Mouse (Mus musculus): Measurements from ENCODE around the gene Tmem269.

Gene Tmem269

DNA sequence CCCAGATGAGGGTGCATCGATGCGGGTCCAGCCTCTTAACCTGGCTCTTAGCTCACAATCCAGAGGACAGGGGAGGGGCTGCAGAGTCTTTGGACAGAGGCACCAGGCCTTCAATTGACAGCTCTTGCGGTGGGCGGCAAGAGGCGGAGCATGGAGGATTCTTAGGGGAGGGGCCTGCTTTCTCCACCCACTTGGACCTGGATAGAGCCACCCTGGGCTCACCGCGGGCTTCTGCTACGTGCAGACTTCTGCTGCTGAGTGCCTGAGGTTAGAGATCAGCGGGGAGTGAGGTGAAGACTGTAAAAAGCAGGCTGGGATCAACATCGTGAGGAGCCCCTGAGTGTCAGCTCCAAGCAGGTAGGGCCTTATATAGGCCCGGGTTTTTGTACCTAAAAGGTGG lies at the start of gene Tmem269:
Gene Tmem269 (minus strand): TSS at position 49 of the 400 bp plus-strand sequence.
- no peak for DNase-seq (ENCODE audit: extremely low read depth, low read depth)

DNA sequence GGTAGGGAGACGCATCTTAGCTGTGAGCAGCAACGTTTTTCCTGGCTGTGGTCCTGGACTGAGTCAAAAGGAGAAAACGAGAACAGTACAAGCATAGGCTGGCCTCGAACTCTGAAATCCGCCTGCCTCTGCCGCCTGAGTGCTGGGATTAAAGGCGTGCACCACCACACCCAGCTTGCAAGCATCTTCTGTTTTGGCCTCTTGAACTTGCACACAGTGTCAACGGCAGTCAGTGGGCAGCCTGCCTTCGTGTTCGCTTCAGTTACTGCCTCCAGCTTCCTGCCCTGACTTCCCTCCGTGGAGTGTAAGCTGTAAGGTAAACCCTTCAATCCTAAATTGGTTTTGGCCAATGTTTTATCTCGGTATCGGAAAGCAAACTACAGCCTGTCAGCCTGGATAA lies 48.6 kb upstream of the Tmem269 start:
- DNase-seq (ENCODE audit: extremely low read depth, low read depth) = no peak

DNA sequence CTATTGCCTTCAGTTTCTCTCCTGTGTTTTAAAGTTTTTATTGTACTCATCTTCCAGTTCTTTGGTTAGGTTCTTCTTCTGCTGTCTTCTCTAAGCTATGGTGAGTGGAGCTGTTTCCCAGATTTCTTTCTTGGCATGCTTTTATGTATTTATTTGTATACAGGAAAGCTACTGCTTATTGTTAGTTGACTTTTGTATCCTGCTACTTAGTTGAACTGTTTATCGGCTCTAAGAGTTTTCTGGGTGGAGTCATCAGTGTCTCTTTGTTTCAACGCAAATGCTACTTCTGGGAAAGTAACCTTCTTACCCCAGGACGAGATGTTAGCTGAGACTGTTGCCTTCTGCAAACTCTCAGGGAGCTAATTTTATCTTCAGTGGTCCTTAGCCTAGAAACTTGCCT lies 45.4 kb upstream of the Tmem269 start:
- no peak for DNase-seq (ENCODE audit: extremely low read depth, low read depth)

DNA sequence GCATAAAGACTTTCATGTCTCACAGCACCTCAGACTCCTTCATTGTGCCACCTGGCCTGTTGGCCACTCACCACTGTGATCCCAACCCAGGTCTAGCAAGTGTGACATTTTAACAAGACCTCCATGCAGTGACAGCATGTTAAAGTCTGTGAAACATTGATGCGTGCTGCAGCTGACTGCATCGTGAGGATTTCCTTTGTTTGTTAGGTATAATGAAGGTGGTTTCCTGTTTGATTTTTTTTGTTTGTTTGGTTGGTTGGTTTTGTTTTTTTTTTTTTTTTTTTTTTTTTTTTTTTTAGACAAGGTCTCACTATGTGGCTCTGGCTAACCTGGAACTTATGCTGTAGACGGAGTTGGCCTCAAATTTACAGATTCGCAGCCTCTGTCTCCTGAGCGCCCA lies 44.5 kb upstream of the Tmem269 start:
- DNase-seq (ENCODE audit: extremely low read depth, low read depth) = no peak

DNA sequence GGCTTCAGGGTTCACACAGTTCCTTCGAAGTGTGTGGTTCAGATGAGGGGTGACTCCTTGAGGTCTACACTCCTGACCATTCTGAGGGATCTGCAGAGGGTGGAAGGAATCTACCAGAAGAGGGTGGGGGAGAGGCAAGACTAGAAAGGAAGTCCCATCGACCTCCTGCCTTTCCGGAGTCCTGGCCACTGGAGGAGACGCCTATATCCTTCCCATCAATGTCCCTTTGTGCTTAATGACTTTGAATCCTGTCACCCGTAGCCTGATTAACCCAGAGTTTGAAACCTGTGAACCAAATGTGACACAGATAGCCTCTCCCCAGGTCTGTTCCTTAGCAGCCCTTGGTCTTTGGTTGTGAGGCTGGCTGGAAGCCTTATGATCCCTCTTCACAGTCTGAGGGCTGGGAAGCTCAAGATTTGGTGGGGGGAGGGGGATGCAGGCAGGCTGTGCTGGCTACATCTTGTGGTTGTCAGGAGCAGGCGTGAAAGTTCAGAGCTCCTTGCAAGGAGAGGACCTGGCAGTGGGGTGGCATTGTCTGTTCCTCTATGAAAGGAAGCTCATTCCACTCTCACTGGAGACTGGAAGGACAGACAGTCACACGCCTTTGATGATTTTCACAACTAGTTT lies 43.2 kb upstream of the Tmem269 start:
- no peak for DNase-seq (ENCODE audit: extremely low read depth, low read depth)

DNA sequence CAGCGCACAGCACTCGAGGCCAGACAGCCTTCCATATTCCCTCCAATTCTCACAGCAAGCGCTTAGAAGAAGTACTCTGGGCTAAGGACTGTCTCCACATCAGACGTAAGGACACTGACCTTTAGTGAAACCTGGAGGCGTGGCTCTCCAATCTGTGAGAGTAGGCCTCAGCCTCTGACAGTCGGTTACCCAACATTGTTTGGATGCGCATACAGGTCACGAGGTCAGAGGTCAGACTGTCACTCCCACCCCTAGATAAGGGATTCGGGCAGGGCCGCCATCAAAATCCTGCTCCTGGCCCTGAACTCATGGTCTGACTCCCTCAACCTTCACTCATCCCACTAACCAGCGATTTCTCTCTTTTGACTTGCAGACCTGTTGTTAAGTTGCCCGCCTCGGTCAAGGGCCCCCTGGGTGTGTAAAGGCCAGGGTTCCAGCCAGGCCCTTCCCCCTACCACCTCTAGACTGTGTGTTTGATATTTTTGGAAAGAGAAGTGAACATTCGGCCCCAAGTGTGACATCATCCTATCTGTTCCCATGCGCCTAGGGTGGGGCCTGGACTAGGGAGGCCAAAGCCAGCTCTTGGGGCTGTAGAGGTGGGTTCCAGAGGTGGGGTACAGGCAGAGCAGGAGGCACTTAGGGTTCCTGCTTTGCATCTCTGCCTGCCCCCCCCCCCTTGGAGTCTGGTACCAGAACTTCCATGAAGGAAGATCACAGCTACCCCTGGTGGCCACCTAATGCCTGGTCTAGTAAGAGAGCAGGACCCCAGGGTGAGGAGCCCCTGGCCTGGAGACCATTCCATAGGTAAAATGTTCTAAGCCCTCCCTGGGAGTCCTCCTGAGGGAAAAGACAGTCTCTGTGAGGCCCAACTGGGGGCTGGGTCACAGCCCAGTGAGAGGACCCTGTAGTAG lies 41.6 kb upstream of the Tmem269 start:
- no peak for DNase-seq (ENCODE audit: extremely low read depth, low read depth)

- no peak for DNase-seq (ENCODE audit: extremely low read depth, low read depth)
These were observed 39.1 kb upstream of the Tmem269 start for GRCm38 (mm10) chr4:119257083-119257482.

- no peak for DNase-seq (ENCODE audit: extremely low read depth, low read depth)
These were observed 37.3 kb upstream of the Tmem269 start, which contains the start of gene Cldn19 for GRCm38 (mm10) chr4:119255351-119255750. Gene Cldn19 (plus strand): TSS chr4:119255414.

GRCm38 (mm10) chr4:119254012-119254618 lies 36.1 kb upstream of the Tmem269 start:
- no peak for DNase-seq (ENCODE audit: extremely low read depth, low read depth)

- DNase-seq (ENCODE audit: extremely low read depth, low read depth) = no peak
These were observed 34.2 kb upstream of the Tmem269 start for GRCm38 (mm10) chr4:119252025-119252808.

GRCm38 (mm10) chr4:119248407-119248965 lies 30.5 kb upstream of the Tmem269 start:
- DNase-seq (ENCODE audit: extremely low read depth, low read depth) = no peak

- DNase-seq (ENCODE audit: extremely low read depth, low read depth) = no peak
These were observed 29.6 kb upstream of the Tmem269 start for GRCm38 (mm10) chr4:119247462-119248235.

DNA sequence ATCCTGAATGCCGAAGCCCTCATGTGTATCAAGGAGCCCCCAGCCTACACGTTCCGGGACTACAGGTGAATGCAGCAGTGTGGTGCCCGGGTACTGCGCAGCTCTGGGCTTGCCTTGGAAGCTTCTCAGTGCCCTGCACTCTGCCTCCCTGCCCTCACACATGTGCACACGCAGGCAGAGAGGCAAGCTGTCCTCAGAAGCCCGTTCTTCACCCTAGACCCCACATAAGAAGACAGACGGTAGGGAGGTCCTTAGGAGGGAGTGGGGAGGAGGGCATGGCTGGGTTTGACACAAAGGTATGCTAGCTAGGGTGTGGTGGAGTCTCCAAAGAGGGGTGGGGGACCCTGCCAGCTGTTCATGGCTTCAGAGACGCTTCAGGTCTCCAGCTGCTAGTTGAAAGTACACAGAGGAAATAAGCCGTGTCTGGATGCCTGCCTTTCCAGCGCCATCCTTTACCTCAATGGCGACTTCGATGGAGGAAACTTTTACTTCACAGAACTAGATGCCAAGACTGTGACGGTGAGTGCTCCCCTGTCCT lies 28.7 kb upstream of the Tmem269 start:
- no peak for DNase-seq (ENCODE audit: extremely low read depth, low read depth)

DNA sequence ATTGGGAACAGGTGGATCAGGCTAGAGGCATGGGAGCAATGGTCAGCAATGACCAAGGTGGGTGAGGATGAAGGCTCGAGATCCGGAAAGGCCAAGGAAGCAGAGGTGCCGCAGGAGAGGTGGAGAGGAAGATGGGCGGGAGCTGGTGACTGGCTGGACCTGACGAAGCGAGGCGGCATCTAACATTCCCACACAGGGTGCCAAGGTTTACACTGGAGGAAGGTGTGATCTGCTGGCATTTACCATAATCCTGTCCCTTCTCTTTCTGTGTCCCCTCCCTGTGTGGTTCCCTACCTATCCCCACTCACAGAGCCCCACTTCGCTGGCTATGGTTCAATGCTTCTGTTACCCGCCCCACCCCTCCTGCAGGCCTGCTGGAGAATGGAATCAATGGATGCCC lies 27.9 kb upstream of the Tmem269 start:
- DNase-seq (ENCODE audit: extremely low read depth, low read depth) = no peak

DNA sequence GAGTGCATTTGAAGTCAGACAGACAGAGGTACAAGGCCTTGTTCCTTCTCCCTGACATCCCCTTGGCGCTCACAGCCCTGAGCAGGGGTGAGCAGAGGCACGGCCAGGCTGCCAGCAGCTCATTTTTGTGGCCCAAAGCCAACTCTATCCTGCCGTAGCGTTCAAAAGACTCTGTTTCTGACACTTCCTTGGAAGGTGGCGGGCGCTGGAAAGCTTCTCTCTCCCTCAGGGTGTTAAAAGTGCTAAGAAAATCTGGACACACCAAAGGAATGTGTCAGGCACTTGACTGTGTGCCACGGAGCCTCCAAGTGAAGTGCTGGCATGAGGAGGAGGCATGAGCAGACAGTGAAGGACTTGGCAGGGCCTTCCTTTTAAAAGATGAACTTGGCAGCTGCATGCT lies 27.5 kb upstream of the Tmem269 start:
- DNase-seq (ENCODE audit: extremely low read depth, low read depth) = no peak

DNA sequence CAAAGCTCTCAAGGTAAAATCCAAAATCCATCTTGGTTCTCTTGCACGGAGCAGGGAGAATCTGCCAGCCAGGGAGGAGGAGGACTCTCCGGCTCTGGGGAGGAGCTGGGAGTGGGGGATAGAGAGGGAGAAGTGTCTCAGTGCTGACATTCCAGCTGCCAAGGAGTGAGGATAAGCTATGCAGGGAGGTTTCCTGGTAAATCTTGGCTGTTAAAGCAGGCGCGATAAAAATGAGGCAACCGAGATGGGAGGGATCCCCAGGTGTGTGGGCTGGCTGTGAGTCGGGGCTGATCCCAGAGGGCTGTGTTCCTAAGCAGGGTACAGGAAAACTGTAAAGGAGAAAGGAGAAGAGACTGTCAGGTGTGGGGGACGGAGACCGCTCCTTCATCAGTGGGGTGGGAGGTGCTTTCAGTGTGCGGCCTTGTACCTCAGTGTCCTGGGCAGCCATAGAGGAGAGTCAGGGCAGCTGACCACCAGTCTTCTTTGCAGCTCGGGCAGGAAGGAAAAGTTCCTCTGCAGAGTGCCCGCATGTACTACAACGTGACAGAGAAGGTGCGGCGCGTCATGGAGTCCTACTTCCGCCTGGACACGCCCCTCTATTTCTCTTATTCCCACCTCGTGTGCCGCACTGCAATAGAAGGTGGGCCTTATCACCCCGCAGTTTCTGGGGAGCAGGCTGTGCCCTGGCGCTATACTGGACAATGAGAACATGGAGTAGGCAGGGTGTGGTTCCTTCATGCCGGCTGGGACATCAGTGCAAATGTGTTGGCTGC lies 26.6 kb upstream of the Tmem269 start:
- no peak for DNase-seq (ENCODE audit: extremely low read depth, low read depth)

DNA sequence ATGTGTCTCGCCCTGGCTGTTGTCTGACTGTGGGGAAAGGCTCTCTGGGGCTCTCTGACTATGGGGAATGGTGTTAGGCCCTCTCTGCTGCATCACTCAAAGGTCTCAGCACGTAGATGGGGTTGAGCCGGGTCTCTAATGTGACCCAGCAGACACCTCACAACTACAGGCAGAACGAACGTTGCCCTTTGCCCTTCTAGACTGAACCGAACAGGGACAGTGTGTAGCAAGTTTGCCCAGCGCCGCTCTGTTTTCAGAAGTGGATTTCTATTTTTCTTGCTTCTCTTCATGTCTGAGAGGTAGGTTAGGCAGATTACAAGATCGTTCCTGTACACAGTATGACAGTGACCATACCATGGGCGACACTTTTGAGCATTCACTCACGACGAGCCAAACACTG lies 24.6 kb upstream of the Tmem269 start:
- no peak for DNase-seq (ENCODE audit: extremely low read depth, low read depth)

GRCm38 (mm10) chr4:119241664-119242063 lies 23.6 kb upstream of the Tmem269 start:
- DNase-seq (ENCODE audit: extremely low read depth, low read depth) = no peak

DNA sequence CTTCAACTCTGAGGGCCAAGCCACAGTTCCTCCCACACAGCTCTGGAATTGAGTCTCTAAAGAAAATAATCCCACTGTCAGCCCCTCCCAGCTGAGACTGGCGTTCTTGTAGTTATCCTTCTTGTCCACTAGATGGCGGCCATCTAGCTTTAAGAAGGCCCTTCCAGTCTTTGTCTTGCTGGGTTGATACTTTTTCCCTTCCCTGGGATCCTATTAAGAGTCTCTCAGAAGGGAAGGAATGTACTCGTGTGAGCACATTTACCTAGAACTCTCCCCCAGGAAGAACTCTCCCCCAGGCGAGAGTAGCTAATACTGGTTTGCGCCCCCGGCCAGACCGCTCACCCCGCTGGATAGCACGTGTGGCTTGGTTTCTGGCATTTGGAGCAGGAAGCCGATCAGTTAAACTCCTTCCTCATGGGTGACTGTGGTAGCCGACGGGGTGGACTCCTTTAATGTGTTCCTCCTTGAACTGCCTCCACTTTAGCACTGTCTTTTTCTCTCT lies 21.2 kb upstream of the Tmem269 start:
- peak; percentile 71 for DNase-seq (ENCODE audit: extremely low read depth, low read depth)
